Mouse (Mus musculus) embryonic facial prominence, embryonic 12.5 days (tissue): Measurements from ENCODE around the gene Rbm20. TPM values are rescaled to one million over a fixed set of nuclear protein-coding genes. Genes with fewer than 3 reads are reported as not detected.
A peak's percentile ranks its signal among the peaks of the same experiment; 100 is the strongest.

ENCODE experiments used
- ATAC-seq: fragments of 200-750 bp; cut with Nextera tagmentation; 2 replicates; pipeline ENCODE4 v1.8.0; 2017; ENCODE audit not compliant: insufficient number of reproducible peaks, insufficient read depth, low FRiP score, low TSS enrichment
- H3K27ac ChIP-seq: fragments of 300-500 bp; sonication (generic); 2 replicates; pipeline ENCODE4 v1.5.1; 2016; ENCODE audit warnings: mild to moderate bottlenecking
- H3K27me3 ChIP-seq: fragments of 300-500 bp; sonication (generic); 2 replicates; pipeline ENCODE4 v1.6.1; 2016; ENCODE audit warnings: mild to moderate bottlenecking, moderate library complexity
- H3K36me3 ChIP-seq: fragments of 300-500 bp; sonication (generic); 2 replicates; pipeline ENCODE4 v1.6.1; 2016; ENCODE audit warnings: mild to moderate bottlenecking
- H3K4me1 ChIP-seq: fragments of 300-500 bp; sonication (generic); 2 replicates; pipeline ENCODE4 v1.6.1; 2016
- H3K4me2 ChIP-seq: fragments of 300-500 bp; sonication (generic); replicated peaks from 2 replicates; pipeline ENCODE4 v1.6.1; 2016; ENCODE audit warnings: mild to moderate bottlenecking, moderate library complexity
- H3K4me3 ChIP-seq: fragments of 300-500 bp; sonication (generic); 2 replicates; pipeline ENCODE4 v1.5.1; 2016; ENCODE audit warnings: mild to moderate bottlenecking
- H3K9ac ChIP-seq: fragments of 300-500 bp; sonication (generic); 2 replicates; pipeline ENCODE4 v1.6.1; 2016; ENCODE audit warnings: mild to moderate bottlenecking, moderate library complexity
- H3K9me3 ChIP-seq: fragments of 300-500 bp; sonication (generic); 2 replicates; pipeline ENCODE4 v1.6.1; 2016; ENCODE audit warnings: mild to moderate bottlenecking, moderate library complexity
- WGBS: fragments of 180-500 bp; shearing (Covaris S2); methylation state at CpG from one replicate; pipeline ENCODE4 v1.1.7; 2016; 5-methylcytosine and 5-hydroxymethylcytosine counted together
- polyA plus RNA-seq: library from polyadenylated mRNA; unstranded; fragments of >200 nt; fragmentation: Nextera tagmentation; extraction: Ambion mirVana; gene quantifications from 2 replicates; pipeline ENCODE4 v1.2.1, GENCODE M21; 2016

Gene Rbm20
- polyA plus RNA-seq, 1 experiment from 2014 or later: 2.7 TPM

DNA sequence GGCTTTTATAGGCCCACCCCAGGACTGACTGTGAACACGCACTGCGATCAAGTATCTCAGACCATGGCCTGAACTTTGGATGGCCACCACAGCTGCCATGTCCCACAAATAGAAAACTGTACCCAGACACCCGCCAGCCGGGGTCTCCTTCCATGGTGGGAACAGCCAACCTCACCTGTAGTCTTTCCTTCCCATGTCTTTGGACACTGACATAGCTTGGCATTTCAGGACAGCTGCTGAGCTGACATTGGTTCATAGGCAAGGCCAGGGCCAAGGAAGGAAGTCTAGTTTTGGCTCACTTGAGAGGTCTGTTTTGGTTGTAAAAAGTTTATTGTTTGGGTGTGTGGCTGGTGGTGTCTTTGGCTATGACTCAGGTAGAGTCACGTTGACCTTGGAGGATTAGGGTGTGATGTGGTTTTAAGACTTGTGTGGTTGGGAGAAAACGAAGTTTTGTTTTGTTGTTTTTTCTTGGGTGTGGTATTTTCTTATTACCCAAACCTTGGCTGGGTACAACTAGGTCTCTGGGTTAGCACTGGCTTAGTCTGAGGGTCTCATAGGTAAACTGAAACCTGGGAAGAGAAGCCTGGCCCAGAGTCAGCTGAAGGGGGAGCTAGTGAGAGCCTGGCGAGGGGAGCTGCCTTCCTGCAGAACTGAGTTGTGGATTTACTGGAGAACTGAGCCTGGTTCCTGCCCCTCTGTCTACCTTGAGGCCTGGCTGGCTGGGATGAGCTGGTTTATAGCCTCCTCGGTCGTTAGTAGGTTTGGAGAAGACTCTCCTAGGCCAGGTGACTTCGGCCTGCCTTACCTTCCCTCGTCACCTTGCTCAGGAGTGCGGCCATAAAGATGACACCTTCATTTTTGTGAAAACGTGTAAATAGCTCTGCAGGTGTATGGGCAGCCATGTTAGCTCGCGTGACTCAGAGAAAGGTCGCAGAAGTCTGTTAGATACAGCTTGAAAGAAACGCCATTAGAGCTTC is 83.3 kb downstream of the Rbm20 start:
- H3K9ac ChIP-seq: no peak overlapping the region
- no peaks in the 10 kb centered on the region for H3K4me1 ChIP-seq
- H3K9me3 ChIP-seq: no peaks in the 10 kb centered on the region
- H3K4me2 ChIP-seq: no peak overlapping the region
- WGBS: 85% methylated on average over 17 of the region's 17 CpGs
- no peak overlapping the region for H3K27ac ChIP-seq
- no peak for ATAC-seq
- H3K27me3 ChIP-seq: no peaks in the 10 kb centered on the region
- H3K36me3 ChIP-seq: no peaks in the 10 kb centered on the region
- no peak overlapping the region for H3K4me3 ChIP-seq

GRCm38 (mm10) chr19:53762749-53763438 is 85.8 kb downstream of the Rbm20 start:
- Histone ChIP-seq H3K27me3 (no peaks in the 10 kb centered on the region), H3K4me1 (no peaks in the 10 kb centered on the region), H3K27ac (no peak overlapping the region), H3K4me3 (no peak overlapping the region), H3K36me3 (no peaks in the 10 kb centered on the region), H3K4me2 (no peak overlapping the region), H3K9me3 (0 out of 2 replicates have a peak, but pooled peaks cover 3% of the 10 kb centered on the region), H3K9ac (no peak overlapping the region)
- ATAC-seq: no peak
- 66% methylated on average over 8 of the region's 8 CpGs for WGBS

GRCm38 (mm10) chr19:53764688-53765478 is 87.8 kb downstream of the Rbm20 start:
- Histone ChIP-seq H3K9ac (no peak overlapping the region), H3K4me1 (no peaks in the 10 kb centered on the region), H3K27me3 (no peaks in the 10 kb centered on the region), H3K27ac (no peak overlapping the region), H3K4me3 (no peak overlapping the region), H3K36me3 (no peaks in the 10 kb centered on the region), H3K4me2 (no peak overlapping the region), H3K9me3 (0 out of 2 replicates have a peak, but pooled peaks cover 3% of the 10 kb centered on the region)
- ATAC-seq: no peak
- WGBS: 79% methylated on average over 7 of the region's 7 CpGs

DNA sequence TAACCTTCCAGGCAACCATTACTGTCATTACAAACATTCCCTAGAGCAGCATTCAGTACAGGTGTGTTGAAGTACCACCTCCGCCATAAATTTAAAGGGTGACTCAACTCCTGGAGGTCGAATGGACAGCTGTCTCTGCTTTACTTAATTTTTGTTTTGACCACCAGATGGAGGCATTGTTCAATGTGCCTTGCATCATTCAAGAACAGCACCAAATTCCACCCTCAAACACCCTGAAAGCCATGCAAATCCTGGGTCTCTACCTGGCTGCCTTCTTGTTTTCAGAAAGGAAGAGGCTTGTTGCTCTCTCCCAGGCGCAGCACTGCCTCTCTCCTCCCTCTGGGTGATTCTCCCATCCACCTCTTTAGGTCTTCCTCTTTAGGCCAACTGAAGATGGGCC is 91.4 kb downstream of the Rbm20 start:
- no peaks in the 10 kb centered on the region for H3K36me3 ChIP-seq
- no peak overlapping the region for H3K4me2 ChIP-seq
- no peak for ATAC-seq
- H3K27ac ChIP-seq: no peak overlapping the region
- H3K9me3 ChIP-seq: 0 out of 2 replicates have a peak, but pooled peaks cover 3% of the 10 kb centered on the region
- 0 out of 2 replicates have a peak overlapping the region, but pooled peaks have one; percentile 24 for H3K9ac ChIP-seq
- H3K27me3 ChIP-seq: no peaks in the 10 kb centered on the region
- no peak overlapping the region for H3K4me3 ChIP-seq
- no peaks in the 10 kb centered on the region for H3K4me1 ChIP-seq
- WGBS: 30% methylated on average over 3 of the region's 3 CpGs

DNA sequence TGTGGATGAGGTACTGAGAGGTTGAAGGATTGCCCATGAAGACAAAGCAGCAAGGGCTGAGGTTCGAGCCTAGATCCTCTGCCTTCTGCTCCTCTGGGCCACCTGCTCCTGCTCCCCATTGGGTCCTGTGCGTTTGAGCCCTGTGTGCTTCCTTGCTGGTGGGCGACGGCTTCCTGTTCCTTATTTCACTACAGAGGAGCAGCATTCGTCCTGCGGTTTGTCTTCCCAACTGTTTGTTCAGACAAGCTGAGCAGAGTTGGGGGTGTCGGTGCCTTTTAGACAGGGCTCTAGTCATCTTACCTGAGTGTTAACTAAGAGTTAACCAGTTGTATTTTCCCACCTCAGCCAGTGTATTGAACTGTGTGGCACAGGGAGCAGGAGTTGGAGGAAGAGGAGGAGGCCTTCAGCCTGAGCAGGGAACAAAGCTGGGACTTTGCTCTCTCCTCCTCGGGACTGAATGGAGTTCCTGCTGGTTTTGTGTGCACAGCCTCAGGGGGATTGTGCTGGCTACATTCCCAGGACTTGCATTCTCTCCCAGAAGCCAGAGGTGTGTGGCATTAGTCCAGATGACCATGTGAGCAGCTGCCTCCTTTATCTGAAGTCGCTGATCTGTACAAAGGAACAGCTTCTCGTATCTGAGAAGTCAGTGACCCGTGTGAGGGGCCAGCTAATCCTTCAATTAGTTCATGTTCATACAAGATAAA is 97.0 kb downstream of the Rbm20 start:
- no peaks in the 10 kb centered on the region for H3K36me3 ChIP-seq
- peak; percentile 47; the same call in 1 of the 2 replicates for ATAC-seq
- no peak overlapping the region for H3K9ac ChIP-seq
- 53% methylated on average over 11 of the region's 11 CpGs for WGBS
- no peaks in the 10 kb centered on the region for H3K27me3 ChIP-seq
- no peaks in the 10 kb centered on the region for H3K9me3 ChIP-seq
- no peak overlapping the region for H3K4me2 ChIP-seq
- H3K4me1 ChIP-seq: peaks cover 12% of the 10 kb centered on the region
- H3K27ac ChIP-seq: 0 out of 2 replicates have a peak overlapping the region, but pooled peaks have one; percentile 46
- H3K4me3 ChIP-seq: no peak overlapping the region

GRCm38 (mm10) chr19:53774641-53775350 is 97.7 kb downstream of the Rbm20 start:
- Histone ChIP-seq H3K36me3 (no peaks in the 10 kb centered on the region), H3K27me3 (no peaks in the 10 kb centered on the region), H3K4me1 (peaks cover 12% of the 10 kb centered on the region), H3K4me2 (no peak overlapping the region), H3K9me3 (no peaks in the 10 kb centered on the region), H3K27ac (no peak overlapping the region), H3K9ac (no peak overlapping the region), H3K4me3 (no peak overlapping the region)
- ATAC-seq: 0 out of 2 replicates have a peak, but pooled peaks have one; percentile 6
- 49% methylated on average over 7 of the region's 7 CpGs for WGBS

GRCm38 (mm10) chr19:53779402-53779801 is 102.3 kb downstream of the Rbm20 start:
- Histone ChIP-seq H3K27me3 (no peaks in the 10 kb centered on the region), H3K4me3 (no peak overlapping the region), H3K27ac (no peak overlapping the region), H3K4me2 (no peak overlapping the region), H3K9ac (0 out of 2 replicates have a peak overlapping the region, but pooled peaks have one; percentile 15), H3K36me3 (no peaks in the 10 kb centered on the region), H3K4me1 (peaks cover 3% of the 10 kb centered on the region; the same call in 1 of the 2 replicates), H3K9me3 (no peaks in the 10 kb centered on the region)
- WGBS: 83% methylated on average over 9 of the region's 9 CpGs
- ATAC-seq: no peak

- H3K4me3 ChIP-seq: no peak overlapping the region
- ATAC-seq: no peak
- WGBS: 92% methylated on average over 4 of the region's 4 CpGs
- no peak overlapping the region for H3K27ac ChIP-seq
- no peak overlapping the region for H3K4me2 ChIP-seq
- H3K36me3 ChIP-seq: no peaks in the 10 kb centered on the region
- H3K4me1 ChIP-seq: no peaks in the 10 kb centered on the region
- H3K9me3 ChIP-seq: no peaks in the 10 kb centered on the region
- no peaks in the 10 kb centered on the region for H3K27me3 ChIP-seq
- no peak overlapping the region for H3K9ac ChIP-seq
These were observed 102.7 kb downstream of the Rbm20 start for GRCm38 (mm10) chr19:53779818-53780217.

GRCm38 (mm10) chr19:53780752-53781602 is 103.9 kb downstream of the Rbm20 start:
- H3K9ac ChIP-seq: no peak overlapping the region
- no peaks in the 10 kb centered on the region for H3K27me3 ChIP-seq
- 67% methylated on average over 9 of the region's 9 CpGs for WGBS
- H3K9me3 ChIP-seq: no peaks in the 10 kb centered on the region
- 0 out of 2 replicates have a peak, but pooled peaks cover 2% of the 10 kb centered on the region for H3K4me1 ChIP-seq
- H3K36me3 ChIP-seq: no peaks in the 10 kb centered on the region
- no peak overlapping the region for H3K4me3 ChIP-seq
- no peak for ATAC-seq
- H3K27ac ChIP-seq: no peak overlapping the region
- no peak overlapping the region for H3K4me2 ChIP-seq

DNA sequence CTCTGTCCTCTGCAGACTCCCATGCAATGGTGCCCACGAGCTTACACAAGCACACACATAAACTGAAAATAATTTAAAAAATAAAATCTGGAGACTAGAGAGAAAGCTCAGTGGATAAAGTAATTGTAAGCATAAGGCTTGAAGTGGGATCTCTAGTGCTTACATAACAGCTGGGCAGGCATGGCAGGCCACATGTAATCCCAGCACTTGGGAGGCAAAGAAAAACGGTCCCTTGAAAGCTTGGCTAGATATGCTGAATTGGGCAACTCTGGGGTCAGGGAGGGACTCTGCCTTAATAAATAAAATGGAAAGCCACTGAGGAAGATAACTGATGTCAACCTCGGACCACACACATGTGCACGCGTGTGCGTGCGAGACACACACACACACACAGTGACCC is 104.7 kb downstream of the Rbm20 start:
- H3K4me3 ChIP-seq: no peak overlapping the region

More for the DNA sequence above, 104.7 kb downstream of the Rbm20 start:
- WGBS: 89% methylated on average over 7 of the region's 7 CpGs
- peaks cover 11% of the 10 kb centered on the region for H3K4me1 ChIP-seq
- ATAC-seq: no peak
- H3K27me3 ChIP-seq: no peaks in the 10 kb centered on the region
- no peaks in the 10 kb centered on the region for H3K36me3 ChIP-seq
- no peak overlapping the region for H3K4me2 ChIP-seq
- H3K9me3 ChIP-seq: no peaks in the 10 kb centered on the region
- H3K9ac ChIP-seq: no peak overlapping the region
- H3K27ac ChIP-seq: no peak overlapping the region
